Mouse (Mus musculus) midbrain, embryonic 11.5 days (tissue): ENCODE data around the gene Tmod3. TPM values are rescaled to one million over a fixed set of nuclear protein-coding genes. Genes with fewer than 3 reads are reported as not detected.

Experiments used
- ATAC-seq: fragments of 200-750 bp; cut with Nextera tagmentation; 2 replicates; pipeline ENCODE4 v1.8.0; 2017; ENCODE audit warnings: moderate TSS enrichment, moderate library complexity; ENCODE audit not compliant: low FRiP score
- DNase-seq: peaks from one replicate; pipeline ENCODE4 v3.0.0; 2015; ENCODE audit warnings: low spot score; ENCODE audit errors: missing footprints
- H3K27ac ChIP-seq: fragments of 300-500 bp; sonication (generic); 2 replicates; pipeline ENCODE4 v1.5.1; 2014; ENCODE audit warnings: low read depth, low read length
- H3K27me3 ChIP-seq: fragments of 300-500 bp; sonication (generic); 2 replicates; pipeline ENCODE4 v1.6.1; 2014; ENCODE audit warnings: mild to moderate bottlenecking, low read length, moderate library complexity, mixed read lengths; ENCODE audit not compliant: control insufficient read depth, insufficient read depth
- H3K36me3 ChIP-seq: fragments of 300-500 bp; sonication (generic); 2 replicates; pipeline ENCODE4 v1.6.1; 2014; ENCODE audit warnings: mild to moderate bottlenecking, low read length, moderate library complexity, mixed read lengths; ENCODE audit not compliant: control insufficient read depth, insufficient read depth
- H3K4me1 ChIP-seq: fragments of 300-500 bp; sonication (generic); 2 replicates; pipeline ENCODE4 v1.6.1; 2014; ENCODE audit warnings: low read length; ENCODE audit not compliant: control insufficient read depth, insufficient read depth
- H3K4me2 ChIP-seq: fragments of 300-500 bp; sonication (generic); 2 replicates; pipeline ENCODE4 v1.6.1; 2014; ENCODE audit warnings: mild to moderate bottlenecking, moderate library complexity
- H3K4me3 ChIP-seq: fragments of 300-500 bp; sonication (generic); 2 replicates; pipeline ENCODE4 v1.5.1; 2014; ENCODE audit warnings: low read depth, low read length
- H3K9ac ChIP-seq: fragments of 300-500 bp; sonication (generic); 2 replicates; pipeline ENCODE4 v1.6.1; 2014; ENCODE audit warnings: low read length
- H3K9me3 ChIP-seq: fragments of 300-500 bp; sonication (generic); 2 replicates; pipeline ENCODE4 v1.6.1; 2016; ENCODE audit warnings: low read length; ENCODE audit not compliant: control insufficient read depth
- WGBS: fragments of 180-500 bp; shearing (Covaris S2); extraction: QIAGEN DNeasy Blood & Tissue Kit; methylation state at CpG from one replicate; pipeline ENCODE4 v1.1.7; 2014; 5-methylcytosine and 5-hydroxymethylcytosine counted together
- polyA plus RNA-seq: library from polyadenylated mRNA; unstranded; fragments of >200 nt; fragmentation: Nextera tagmentation; extraction: Ambion mirVana; gene quantifications from 2 replicates; pipeline ENCODE4 v1.2.1, GENCODE M21; 2014

Gene Tmod3
- polyA plus RNA-seq, 1 experiment from 2014 or later, result 97.4 TPM

GRCm38 (mm10) chr9:75561040-75561669 lies 1.7 kb upstream of the Tmod3 start:
- no peaks in the 10 kb centered on the region for H3K36me3 ChIP-seq
- H3K27me3 ChIP-seq, result no peaks in the 10 kb centered on the region
- H3K9ac ChIP-seq, result no peak overlapping the region
- no peaks in the 10 kb centered on the region; the same call in 1 of the 2 replicates for H3K4me1 ChIP-seq
- WGBS, result 85% methylated on average over 13 of the region's 13 CpGs
- DNase-seq, result no peak
- no peak overlapping the region for H3K4me2 ChIP-seq
- H3K4me3 ChIP-seq, result no peak overlapping the region
- H3K27ac ChIP-seq, result no peak overlapping the region
- no peak for ATAC-seq
- H3K9me3 ChIP-seq, result no peaks in the 10 kb centered on the region

DNA sequence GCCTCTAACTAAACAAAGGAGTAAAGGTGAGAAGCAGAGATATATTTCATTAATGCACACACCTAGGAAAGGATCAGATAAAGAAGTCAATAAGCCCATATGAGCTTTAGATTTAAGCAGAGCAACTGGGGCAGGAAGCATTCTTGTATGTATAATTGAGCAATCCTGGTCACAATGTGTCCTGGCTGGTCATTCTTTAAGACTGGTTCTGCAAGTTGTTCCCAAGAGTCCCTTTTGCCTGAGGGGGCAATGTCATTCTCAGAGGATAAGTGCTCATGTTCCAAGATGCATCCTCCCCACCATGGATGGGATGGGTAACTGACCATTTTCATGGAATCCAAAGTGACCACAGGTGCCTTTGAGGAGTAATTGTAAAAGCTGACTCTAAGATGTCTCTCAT lies 896 bp upstream of the Tmod3 start:
- Histone ChIP-seq H3K27ac (no peak overlapping the region), H3K4me2 (no peak overlapping the region)
- no peak for DNase-seq

DNA sequence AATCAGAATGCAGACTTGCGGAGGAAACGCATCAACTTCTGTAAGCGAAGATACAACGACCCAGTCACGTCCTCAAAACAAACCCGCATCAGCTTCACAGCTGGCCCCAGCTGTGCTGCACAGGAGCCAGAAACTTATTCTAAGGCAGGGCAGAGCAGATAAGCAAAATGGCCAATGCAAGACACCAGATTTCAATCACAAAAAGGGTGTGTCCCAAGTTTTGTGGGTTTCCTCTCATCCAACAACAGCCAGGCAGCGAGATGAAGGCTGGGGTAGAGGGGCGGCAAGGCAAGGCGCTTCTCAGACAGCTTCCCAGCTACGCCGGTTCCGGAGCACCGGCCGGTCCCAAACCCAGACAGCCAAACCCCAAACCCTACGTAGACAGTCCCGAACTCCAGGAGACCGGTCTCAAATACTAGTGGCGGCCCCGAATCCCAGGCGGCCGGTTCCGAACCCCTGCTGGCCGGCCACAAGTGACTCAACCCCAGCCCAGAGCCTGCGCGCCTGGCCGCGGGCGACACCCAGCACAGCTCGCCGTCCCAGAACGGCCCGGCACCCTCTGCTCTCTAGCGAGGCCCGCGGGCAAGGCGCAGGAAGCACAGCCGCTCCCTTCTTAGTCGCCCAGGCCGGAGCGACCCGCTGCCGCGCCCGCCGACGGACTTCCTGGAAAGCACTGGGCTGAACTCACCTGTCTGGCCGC lies 495 bp downstream of the Tmod3 start:
- no peaks in the 10 kb centered on the region for H3K36me3 ChIP-seq
- no peaks in the 10 kb centered on the region for H3K27me3 ChIP-seq
- peak overlapping the region; percentile 62 for H3K4me3 ChIP-seq
- DNase-seq (peak; percentile 95), ATAC-seq (peak; percentile 93)
- peak overlapping the region; percentile 45; the same call in 1 of the 2 replicates for H3K27ac ChIP-seq
- H3K4me2 ChIP-seq, result peak overlapping the region; percentile 66
- 0% methylated on average over 47 of the region's 47 CpGs for WGBS
- no peaks in the 10 kb centered on the region for H3K9me3 ChIP-seq
- H3K4me1 ChIP-seq, result no peaks in the 10 kb centered on the region; the same call in 1 of the 2 replicates
- peak overlapping the region; percentile 69 for H3K9ac ChIP-seq

More for the DNA sequence above, 896 bp upstream of the Tmod3 start:
- no peaks in the 10 kb centered on the region for H3K27me3 ChIP-seq
- H3K9ac ChIP-seq, result no peak overlapping the region
- H3K36me3 ChIP-seq, result no peaks in the 10 kb centered on the region
- no peaks in the 10 kb centered on the region; the same call in 1 of the 2 replicates for H3K4me1 ChIP-seq
- H3K9me3 ChIP-seq, result no peaks in the 10 kb centered on the region
- H3K4me3 ChIP-seq, result no peak overlapping the region
- ATAC-seq, result no peak

- H3K27me3 ChIP-seq, result no peaks in the 10 kb centered on the region
- H3K4me3 ChIP-seq, result peak overlapping the region; percentile 62
- H3K4me2 ChIP-seq, result peak overlapping the region; percentile 66
- WGBS, result 29% methylated on average over 3 of the region's 3 CpGs
- peak overlapping the region; percentile 69 for H3K9ac ChIP-seq
- DNase-seq (no peak), ATAC-seq (no peak)
- H3K27ac ChIP-seq, result no peak overlapping the region
- no peaks in the 10 kb centered on the region for H3K36me3 ChIP-seq
- no peaks in the 10 kb centered on the region; the same call in 1 of the 2 replicates for H3K4me1 ChIP-seq
- no peaks in the 10 kb centered on the region for H3K9me3 ChIP-seq
These were observed 1.1 kb downstream of the Tmod3 start for GRCm38 (mm10) chr9:75558360-75558759.

DNA sequence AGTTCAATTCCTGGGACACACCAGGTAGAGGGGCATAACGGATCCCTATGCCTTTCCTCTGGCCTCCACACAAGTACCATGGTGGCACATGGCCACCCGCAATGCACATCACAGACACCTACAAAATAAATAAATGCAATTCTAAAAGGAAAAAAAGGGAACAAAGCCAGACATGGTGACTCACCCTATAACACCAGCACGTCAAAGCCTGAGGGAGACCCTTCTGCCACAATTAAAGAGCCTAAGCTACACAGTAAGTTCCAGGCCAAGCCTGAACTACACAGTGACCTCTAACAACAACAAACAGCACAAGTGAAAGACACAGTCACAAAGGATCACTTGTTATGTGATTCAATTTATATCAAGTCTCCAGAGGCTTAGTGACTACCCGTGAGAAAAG lies 5.7 kb downstream of the Tmod3 start:
- Histone ChIP-seq H3K4me3 (no peak overlapping the region), H3K9ac (no peak overlapping the region), H3K27me3 (no peaks in the 10 kb centered on the region), H3K9me3 (no peaks in the 10 kb centered on the region; the same call in 1 of the 2 replicates), H3K27ac (no peak overlapping the region), H3K36me3 (no peaks in the 10 kb centered on the region), H3K4me1 (no peaks in the 10 kb centered on the region; the same call in 1 of the 2 replicates), H3K4me2 (no peak overlapping the region)
- 84% methylated on average over 4 of the region's 4 CpGs for WGBS
- ATAC-seq (no peak), DNase-seq (no peak)

DNA sequence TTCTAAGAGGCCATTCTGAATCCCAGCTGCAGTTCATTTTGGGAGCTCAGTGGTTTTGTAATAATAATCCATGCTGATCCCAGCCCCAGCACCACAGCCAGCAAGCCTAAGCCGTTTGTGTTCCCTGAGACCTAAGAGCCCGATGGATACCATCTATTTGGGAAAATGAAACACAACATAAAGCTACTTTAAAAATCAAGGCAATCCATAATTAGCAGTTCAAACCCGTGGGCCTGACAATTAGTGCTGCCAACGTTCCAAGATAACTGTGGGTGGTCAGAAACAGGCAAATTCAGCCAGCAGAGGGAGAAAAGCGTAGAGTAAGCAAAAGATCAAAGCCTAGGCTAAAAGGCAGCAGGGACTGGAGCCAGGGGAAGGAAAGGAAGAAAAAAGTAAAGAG lies 8.1 kb downstream of the Tmod3 start:
- no peak for ATAC-seq

DNA sequence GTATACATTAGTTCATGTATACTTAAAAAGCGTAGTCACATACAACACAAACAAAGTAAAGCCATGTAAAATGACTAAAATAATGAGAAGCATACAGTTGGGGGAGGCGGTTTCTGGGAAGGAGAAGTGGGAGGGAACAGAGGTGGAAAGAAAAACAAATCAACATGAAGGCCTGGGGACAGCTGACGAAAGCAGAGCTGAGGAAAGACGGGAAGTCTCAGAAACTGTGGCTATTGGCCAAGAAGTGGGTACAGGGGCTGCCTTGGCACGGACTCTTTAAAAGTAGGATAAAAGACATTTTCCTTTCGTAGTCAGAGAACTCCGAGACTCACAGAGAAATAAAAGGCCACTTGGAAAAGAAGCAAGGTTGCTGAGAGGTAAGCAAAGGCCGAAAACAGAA lies 10.4 kb downstream of the Tmod3 start:
- H3K4me1 ChIP-seq, result no peaks in the 10 kb centered on the region
- DNase-seq, result no peak
- H3K36me3 ChIP-seq, result no peaks in the 10 kb centered on the region
- WGBS, result 83% methylated on average over 8 of the region's 8 CpGs
- no peak overlapping the region for H3K27ac ChIP-seq
- H3K9ac ChIP-seq, result no peak overlapping the region
- no peak overlapping the region for H3K4me3 ChIP-seq
- no peak for ATAC-seq
- no peak overlapping the region for H3K4me2 ChIP-seq
- H3K9me3 ChIP-seq, result no peaks in the 10 kb centered on the region; the same call in 1 of the 2 replicates
- no peaks in the 10 kb centered on the region for H3K27me3 ChIP-seq

More for the DNA sequence above, 8.1 kb downstream of the Tmod3 start:
- no peaks in the 10 kb centered on the region for H3K36me3 ChIP-seq
- 69% methylated on average over 5 of the region's 5 CpGs for WGBS
- H3K4me3 ChIP-seq, result no peak overlapping the region
- H3K4me2 ChIP-seq, result no peak overlapping the region
- H3K27ac ChIP-seq, result no peak overlapping the region
- H3K9ac ChIP-seq, result no peak overlapping the region
- H3K27me3 ChIP-seq, result no peaks in the 10 kb centered on the region
- H3K9me3 ChIP-seq, result no peaks in the 10 kb centered on the region; the same call in 1 of the 2 replicates
- no peak for DNase-seq
- H3K4me1 ChIP-seq, result no peaks in the 10 kb centered on the region

GRCm38 (mm10) chr9:75546885-75547553 lies 12.4 kb downstream of the Tmod3 start:
- Histone ChIP-seq H3K4me3 (no peak overlapping the region), H3K36me3 (no peaks in the 10 kb centered on the region), H3K4me2 (no peak overlapping the region), H3K9me3 (no peaks in the 10 kb centered on the region; the same call in 1 of the 2 replicates), H3K27me3 (no peaks in the 10 kb centered on the region), H3K9ac (no peak overlapping the region), H3K4me1 (no peaks in the 10 kb centered on the region), H3K27ac (no peak overlapping the region)
- no peak for DNase-seq
- ATAC-seq, result no peak
- 89% methylated on average over 12 of the region's 12 CpGs for WGBS

GRCm38 (mm10) chr9:75545514-75545913 lies 13.9 kb downstream of the Tmod3 start:
- no peak for ATAC-seq

More at GRCm38 (mm10) chr9:75545514-75545913, 13.9 kb downstream of the Tmod3 start:
- Histone ChIP-seq H3K9ac (no peak overlapping the region), H3K9me3 (no peaks in the 10 kb centered on the region), H3K4me3 (no peak overlapping the region), H3K4me1 (0 out of 2 replicates have a peak, but pooled peaks cover 2% of the 10 kb centered on the region), H3K36me3 (no peaks in the 10 kb centered on the region), H3K4me2 (no peak overlapping the region), H3K27ac (no peak overlapping the region), H3K27me3 (no peaks in the 10 kb centered on the region)
- DNase-seq, result no peak
- 88% methylated on average over 8 of the region's 8 CpGs for WGBS
